Mouse (Mus musculus): ENCODE measurements around the gene 5730596B20Rik. TPM values are rescaled to one million over a fixed set of nuclear protein-coding genes. Genes with fewer than 3 reads are reported as not detected.
A peak's percentile ranks its signal among the peaks of the same experiment; 100 is the strongest.

The 5730596B20Rik gene
- total RNA-seq, 2 experiments from 2014 or later = not detected

DNA sequence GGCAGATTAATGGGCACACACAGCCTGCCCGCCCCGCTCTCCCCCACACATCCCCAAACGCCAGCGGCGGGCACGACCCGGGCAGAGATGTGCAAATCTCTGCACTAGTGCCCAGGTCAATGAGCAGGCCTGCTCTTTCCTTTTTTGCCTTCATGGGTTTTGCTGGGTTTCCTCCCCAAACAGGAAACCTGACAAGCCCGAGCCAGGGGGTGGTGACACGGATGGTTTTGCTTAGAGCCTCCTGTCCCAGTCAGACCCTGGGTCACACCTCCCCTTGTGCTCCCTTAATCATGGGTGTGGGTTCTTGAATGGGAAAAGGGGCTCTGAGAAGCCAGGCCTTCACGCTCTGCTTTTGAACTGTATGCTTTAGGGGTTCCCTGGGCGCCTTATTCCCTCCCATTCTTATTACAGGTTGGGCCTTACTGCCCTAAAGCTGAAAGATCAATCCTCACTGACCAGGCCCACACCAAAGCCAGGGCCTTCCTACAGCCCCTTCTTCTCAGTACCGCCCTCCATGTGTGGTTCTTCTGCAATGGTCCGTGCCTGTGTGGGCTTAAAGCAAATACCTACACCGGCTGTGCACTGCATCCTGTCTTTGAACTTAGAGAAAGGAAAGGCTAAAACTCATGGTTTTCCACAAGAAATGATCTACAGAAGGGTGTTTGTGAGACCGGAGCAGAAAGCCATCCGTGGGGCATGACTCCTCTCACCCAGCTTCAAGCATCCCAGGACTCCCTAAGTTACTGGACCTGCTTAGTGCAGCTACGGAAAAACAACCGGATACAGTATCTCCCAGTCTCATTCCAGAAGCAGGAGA, 31.8 kb downstream of the 5730596B20Rik start:
- DNase-seq (ENCODE audit: low spot score in 2 of 2) = no peak
- Histone ChIP-seq H3K27ac (no peak overlapping the region), H3K4me3 (no peak overlapping the region)
- no peak for TF ChIP-seq CTCF (conservative IDR thresholded peaks at IDR 0.05)

DNA sequence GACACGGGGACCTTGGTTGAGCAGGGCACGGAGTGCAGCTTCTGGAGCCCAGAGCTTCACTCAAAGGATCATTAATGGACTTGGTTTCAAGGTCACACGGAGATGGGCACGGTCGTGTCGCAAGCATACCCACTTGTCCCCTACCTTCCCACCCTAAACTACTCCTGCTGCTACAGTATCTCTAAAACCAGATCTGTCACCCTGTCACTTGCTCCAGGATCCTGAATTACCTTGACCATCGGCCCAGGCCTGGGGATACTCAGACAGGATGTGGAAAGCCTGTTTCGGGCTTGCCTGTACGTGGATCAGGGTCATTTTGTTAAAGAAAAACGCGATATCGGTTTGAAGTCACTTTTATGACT, 32.4 kb downstream of the 5730596B20Rik start:
- no peak overlapping the region for H3K27ac ChIP-seq
- H3K4me3 ChIP-seq = no peak overlapping the region
- DNase-seq (ENCODE audit: low spot score in 2 of 2) = no peak
- TF ChIP-seq CTCF (conservative IDR thresholded peaks at IDR 0.05) = no peak

DNA sequence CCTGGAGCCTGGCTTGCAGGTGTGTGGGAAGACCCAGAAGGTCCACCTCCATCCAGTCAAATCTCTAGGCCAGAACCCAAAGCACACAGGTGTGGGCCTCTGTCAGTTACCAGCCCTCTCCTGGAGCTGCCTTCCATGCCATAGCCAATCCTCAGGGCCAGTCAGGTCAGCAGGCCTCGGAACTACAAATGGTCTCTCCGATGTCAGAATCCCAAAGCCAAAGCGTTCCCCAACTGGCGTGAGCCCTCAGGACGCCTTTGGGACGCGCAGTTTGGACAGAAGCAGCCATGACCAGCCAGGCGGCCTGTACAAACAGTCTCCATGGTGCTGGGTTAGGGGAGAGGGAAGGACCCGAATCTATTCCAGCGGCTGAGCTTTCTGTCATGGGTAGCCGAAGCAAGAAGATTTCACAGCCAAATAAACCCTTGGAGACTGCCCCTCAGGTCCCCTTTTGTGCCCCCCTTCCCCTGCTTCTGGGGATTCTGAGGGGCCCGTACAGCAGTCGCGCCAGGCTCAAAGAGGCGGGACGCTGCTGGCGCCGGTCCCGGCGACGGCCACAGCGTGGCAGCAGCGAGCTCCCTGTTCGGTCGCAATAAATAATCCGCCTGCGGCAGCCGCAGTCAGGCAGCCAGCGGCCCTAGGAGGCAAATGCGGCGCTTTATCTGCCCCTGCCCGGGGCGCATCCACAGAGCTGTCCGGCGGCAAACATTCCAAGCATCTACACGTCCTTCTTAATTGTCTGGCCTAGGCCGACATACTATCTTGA, 34.1 kb downstream of the 5730596B20Rik start:
- Histone ChIP-seq H3K27ac (no peak overlapping the region), H3K4me3 (no peak overlapping the region)
- peak; percentile 19 to 62 for DNase-seq (ENCODE audit: low spot score in 2 of 2)
- TF ChIP-seq CTCF (conservative IDR thresholded peaks at IDR 0.05) = peak; percentile 95

DNA sequence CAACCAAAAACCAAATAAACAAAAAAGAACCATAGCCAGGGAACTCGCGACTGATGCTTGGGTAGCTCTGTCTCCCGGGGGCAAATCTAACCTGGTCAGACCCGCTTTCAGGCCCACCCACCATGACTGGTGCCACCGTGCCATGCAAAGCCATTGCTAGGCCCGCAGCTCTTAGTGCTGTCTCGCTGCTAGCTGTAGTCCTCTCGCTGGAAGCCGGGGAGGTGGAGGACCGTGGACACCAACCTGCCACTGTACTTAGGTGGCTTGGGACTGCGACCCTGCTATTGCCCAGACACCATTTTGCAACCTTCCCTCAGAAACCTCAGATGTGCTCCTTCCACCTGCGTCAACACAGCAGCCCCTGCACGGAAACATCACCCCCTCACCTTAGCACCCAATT, 34.7 kb downstream of the 5730596B20Rik start:
- Histone ChIP-seq H3K4me3 (no peak overlapping the region), H3K27ac (no peak overlapping the region)
- TF ChIP-seq CTCF (conservative IDR thresholded peaks at IDR 0.05) = no peak
- no peak for DNase-seq (ENCODE audit: low spot score in 2 of 2)

DNA sequence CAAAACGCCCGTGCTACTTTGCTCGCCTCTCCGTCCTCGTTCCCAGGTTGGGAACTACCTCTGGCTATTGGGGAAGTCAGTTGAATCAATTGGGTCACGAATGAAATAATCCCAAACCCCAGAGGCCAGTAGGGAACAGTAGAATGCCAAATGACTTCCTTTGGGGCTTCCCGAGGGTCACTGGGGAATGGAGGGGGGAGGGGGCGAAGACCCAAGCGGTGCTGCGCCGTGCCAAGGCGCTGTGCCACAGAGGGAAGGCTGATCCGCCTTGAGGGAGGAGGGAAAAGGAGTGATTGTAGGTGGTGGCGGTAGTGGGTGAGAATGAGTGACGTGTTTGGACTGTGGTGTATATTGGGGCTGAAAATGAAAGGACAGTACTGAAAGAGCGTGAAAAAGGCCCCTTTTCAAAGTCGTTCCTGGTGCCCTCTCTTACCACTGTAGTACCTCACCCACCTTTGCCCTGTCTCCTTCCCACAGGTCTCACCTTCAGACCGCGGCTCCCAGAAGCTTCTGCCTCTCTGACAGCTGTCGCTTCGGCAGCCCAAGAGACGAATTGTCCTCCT, 35.3 kb downstream of the 5730596B20Rik start:
- no peak for TF ChIP-seq CTCF (conservative IDR thresholded peaks at IDR 0.05)
- Histone ChIP-seq H3K4me3 (no peak overlapping the region), H3K27ac (no peak overlapping the region)
- DNase-seq (ENCODE audit: low spot score in 2 of 2) = no peak

DNA sequence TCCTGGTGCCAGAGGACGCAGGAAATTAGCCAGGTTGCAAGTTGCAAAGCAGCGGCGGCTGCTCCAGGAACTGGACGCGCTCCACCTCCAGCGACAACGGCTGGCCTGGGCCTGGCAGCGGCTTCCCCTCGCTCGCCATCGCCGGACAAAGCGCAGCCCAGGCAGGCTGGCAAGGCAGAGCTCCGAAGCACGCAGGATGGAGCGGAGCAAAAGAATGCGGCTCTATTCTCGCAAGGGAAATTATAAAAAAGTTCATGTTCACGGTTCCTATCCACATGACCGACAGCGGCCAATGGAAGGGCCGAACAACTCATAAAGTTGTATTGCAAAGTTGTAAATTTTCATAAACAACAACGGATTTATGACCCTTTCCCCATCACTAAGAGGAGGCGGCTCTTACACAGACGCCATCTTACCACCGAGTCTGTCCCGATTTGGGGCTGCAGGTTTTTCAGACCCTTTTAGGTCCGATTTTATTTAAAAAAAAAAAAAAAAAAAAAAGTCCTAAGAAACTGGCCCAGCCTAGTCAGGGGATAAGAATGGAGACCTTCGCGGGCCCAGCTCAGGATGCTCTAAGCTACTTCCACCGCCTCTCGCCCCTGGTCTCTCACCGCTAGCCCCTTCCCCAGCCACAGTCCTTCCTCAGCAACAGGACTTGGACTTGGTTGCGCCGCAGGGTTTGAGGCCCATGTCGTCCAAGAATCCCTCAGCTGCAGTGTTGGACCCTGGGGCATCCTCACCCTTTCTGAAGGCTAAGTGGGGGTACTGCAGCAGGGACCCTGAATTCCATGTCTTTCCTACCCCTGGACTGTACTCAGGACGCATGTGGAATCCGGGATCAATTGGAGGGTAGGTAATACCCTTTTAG, 36.1 kb downstream of the 5730596B20Rik start, which contains the start of the genes Hoxa3 and Gm28308:
Hoxa3 (minus strand) TSS at position 218 of the 868 bp plus-strand sequence.
Gm28308 (minus strand) TSS at position 221 of the 868 bp plus-strand sequence.
- no peak within 1 kb of the TSS for H3K4me3 ChIP-seq
- H3K27ac ChIP-seq = no peak within 1 kb of the TSS
- no peak for TF ChIP-seq CTCF (conservative IDR thresholded peaks at IDR 0.05)
- no peak for DNase-seq (ENCODE audit: low spot score in 2 of 2)

DNA sequence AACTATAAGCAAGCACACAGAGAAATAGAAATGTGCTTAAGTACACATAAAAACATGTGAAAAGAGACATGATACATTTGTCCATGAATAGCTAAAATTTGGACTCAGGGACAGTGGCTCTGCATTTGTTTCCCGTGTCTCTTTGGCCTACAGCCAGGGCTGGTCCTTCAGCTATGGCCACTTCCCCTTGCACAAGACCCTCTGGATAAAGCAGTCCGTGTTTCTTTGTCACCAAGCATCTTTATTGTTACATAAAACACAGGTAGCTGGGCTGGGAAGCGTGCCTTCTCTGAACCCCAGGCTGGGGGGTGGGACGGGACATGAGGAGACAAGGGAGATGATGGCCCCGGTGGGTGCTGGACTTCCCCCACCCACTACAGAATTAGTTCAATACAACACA, 37.0 kb downstream of the 5730596B20Rik start:
- TF ChIP-seq CTCF (conservative IDR thresholded peaks at IDR 0.05) = no peak
- no peak for DNase-seq (ENCODE audit: low spot score in 2 of 2)
- Histone ChIP-seq H3K27ac (no peak overlapping the region), H3K4me3 (no peak overlapping the region)

DNA sequence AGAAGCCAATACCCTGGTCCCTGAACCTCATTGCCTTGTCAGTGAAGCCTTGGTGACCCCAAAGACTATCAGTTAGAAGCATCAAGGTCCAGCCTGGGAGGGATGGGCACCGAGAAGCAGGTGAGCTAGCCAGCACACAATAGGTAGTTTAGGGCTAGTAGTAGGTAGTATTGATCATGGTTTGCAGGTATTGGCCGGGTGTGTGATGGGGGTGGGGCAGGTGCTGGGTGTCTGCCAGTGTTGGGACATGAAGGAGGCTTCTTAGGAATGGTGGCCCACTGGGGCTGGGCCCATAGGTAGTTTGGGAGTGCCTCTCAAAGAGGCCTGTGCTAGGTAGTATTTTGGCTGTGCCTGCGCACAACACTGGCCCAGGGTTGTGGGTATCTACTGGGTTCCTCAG, 37.8 kb downstream of the 5730596B20Rik start:
- no peak for DNase-seq (ENCODE audit: low spot score in 2 of 2)
- no peak overlapping the region for H3K4me3 ChIP-seq
- H3K27ac ChIP-seq = no peak overlapping the region
- no peak for TF ChIP-seq CTCF (conservative IDR thresholded peaks at IDR 0.05)

DNA sequence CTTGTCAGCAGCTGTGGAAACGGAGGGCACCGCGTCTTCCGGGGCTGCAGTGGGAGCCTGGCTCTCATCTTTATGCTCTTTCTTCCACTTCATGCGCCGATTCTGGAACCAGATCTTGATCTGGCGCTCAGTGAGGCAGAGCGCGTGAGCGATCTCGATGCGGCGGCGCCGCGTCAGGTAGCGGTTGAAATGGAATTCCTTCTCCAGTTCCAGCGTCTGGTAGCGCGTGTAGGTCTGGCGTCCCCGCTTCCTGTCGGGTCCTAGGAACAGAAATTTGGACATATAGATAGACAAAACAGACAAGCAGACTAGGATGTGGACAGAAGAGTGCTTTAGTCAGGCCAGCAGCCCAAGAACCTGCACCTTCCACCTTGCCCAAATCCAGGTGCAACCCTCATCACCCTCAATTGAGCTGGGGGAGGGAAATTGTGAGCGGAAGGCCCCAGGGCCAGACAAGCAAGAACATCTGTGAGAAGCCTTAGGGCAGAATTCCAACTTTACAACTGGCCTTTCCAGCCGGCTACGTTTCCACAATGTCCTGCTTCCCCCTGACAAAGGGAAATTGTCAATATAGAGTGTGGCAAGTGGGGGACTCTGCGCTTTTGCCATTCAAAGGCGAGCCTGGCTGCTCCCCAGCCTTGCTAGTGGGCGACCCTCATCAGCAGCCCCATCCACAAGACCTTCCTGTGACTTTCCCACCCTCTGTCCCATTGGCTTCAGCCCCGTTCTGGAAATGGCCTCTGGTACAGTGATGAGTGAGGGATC, 38.7 kb downstream of the 5730596B20Rik start:
- no peak for TF ChIP-seq CTCF (conservative IDR thresholded peaks at IDR 0.05)
- Histone ChIP-seq H3K4me3 (no peak overlapping the region), H3K27ac (no peak overlapping the region)
- no peak for DNase-seq (ENCODE audit: low spot score in 2 of 2)

DNA sequence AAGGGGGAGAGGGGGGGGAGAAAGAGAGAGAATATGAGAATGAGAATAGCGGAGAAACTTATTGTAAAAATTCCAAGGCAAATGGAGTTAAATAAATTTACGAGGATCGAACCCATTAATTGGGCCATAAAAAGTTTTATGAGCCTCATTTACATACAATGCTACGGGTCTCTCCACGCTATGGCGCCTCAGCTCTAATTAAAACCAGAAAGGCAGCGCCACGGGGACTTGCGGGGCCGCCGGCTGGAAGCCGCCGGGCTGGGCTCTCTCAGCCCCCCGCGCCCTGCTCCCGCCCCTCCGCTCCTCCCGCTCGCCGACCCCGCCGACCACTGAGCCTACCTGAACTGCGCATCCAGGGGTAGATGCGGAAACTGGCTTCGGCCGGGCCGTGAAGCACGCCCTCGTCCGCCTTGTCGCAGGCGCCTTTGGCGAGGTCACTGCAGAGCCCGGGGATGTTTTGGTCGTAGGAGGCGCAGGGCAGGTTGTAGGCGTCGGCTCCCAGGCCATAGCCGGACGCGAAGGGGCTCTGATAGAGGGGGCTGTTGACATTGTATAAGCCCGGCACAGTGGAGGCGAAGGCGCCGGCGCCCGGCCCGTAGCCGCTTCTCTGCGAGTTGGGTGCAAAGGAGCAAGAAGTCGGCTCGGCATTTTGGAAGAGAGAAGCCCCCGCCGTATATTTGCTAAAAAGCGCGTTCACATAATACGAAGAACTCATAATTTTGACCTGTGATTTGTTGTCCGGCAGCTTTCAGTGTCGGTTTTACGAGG, 39.6 kb downstream of the 5730596B20Rik start:
- H3K27ac ChIP-seq = no peak overlapping the region
- no peak for TF ChIP-seq CTCF (conservative IDR thresholded peaks at IDR 0.05)
- H3K4me3 ChIP-seq = no peak overlapping the region
- DNase-seq (ENCODE audit: low spot score in 2 of 2) = no peak

DNA sequence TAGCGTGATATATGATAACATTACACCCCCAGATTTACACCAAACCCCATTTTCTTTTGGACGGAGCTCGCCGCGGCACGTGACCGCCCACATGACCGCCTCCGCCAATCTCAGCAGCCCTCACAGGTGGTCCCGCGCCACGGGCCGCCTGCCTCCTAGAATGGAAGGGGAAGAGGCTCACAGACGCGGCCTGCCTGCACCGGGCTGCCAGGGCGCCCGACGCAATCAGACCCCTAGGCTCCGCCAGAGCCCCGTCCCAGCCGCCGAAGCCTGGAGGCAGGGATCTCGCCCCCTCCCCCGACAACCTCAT, 40.1 kb downstream of the 5730596B20Rik start:
- no peak overlapping the region for H3K4me3 ChIP-seq
- H3K27ac ChIP-seq = no peak overlapping the region
- DNase-seq (ENCODE audit: low spot score in 2 of 2) = no peak
- TF ChIP-seq CTCF (conservative IDR thresholded peaks at IDR 0.05) = no peak
